27 mouse cellular contexts compared by ENCODE assay signal in the genomic region with DNA sequence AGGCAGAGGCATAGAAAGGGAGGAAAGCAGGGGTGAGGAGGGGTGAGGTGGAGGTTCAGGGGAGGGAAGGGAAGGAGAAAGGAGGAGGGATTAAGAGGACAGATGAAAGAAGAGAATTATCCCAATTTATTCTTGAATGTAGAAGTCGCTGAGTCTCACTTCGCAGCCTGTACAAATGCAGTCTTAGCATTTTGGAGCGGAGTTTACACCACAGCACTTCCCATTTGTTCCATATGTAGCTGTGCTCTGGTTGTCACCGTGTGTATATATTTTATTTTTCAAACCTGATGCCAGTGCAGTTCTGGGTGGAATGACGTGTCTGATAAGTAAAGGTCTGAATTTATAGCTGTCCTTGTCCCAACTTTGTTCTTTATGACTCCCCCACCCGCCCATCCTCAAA.
DNase-seq lines count a peak whose midpoint lies in the region; ATAC-seq and TF ChIP-seq lines count a peak whose summit lies in the region.
"Had no signal": no experiment of that assay in that cellular context is flagged by ENCODE, and none has a peak within 500 bp of the region (broad histone marks: within the 10 kb centered on the region; RNA-seq: fewer than 3 reads in every experiment).

No protein-coding gene starts in this region.

- 40% methylated on average over 6 of the region's 6 CpGs for WGBS in forebrain, postnatal 0 days
- WGBS in forebrain, embryonic 11.5 days = 76% methylated on average over 6 of the region's 6 CpGs
- WGBS in midbrain, embryonic 14.5 days = 64% methylated on average over 6 of the region's 6 CpGs
- 64% methylated on average over 6 of the region's 6 CpGs for WGBS in midbrain, embryonic 16.5 days
- WGBS in hindbrain, embryonic 11.5 days = 86% methylated on average over 6 of the region's 6 CpGs

- no peak overlapping the region for H3K27ac ChIP-seq in forebrain, postnatal 0 days (ENCODE audit: low read depth, low read length)
- H3K27ac ChIP-seq in forebrain, embryonic 11.5 days (ENCODE audit: low read depth, low read length) = no peak overlapping the region
- no peak overlapping the region for H3K27ac ChIP-seq in midbrain, embryonic 14.5 days (replicated peaks; ENCODE audit: low read depth, low read length)
- no peak overlapping the region for H3K27ac ChIP-seq in midbrain, embryonic 16.5 days (ENCODE audit: low read length)
- H3K27ac ChIP-seq in hindbrain, embryonic 11.5 days (ENCODE audit: low read depth, low read length) = no peak overlapping the region
- H3K27ac ChIP-seq: embryonic facial prominence, embryonic 12.5 days; embryonic facial prominence, embryonic 15.5 days; forebrain, embryonic 10.5 days; forebrain, embryonic 13.5 days; forebrain, embryonic 15.5 days had no signal

- H3K4me1 ChIP-seq in forebrain, postnatal 0 days (ENCODE audit: insufficient read depth) = no peaks in the 10 kb centered on the region
- H3K4me1 ChIP-seq in forebrain, embryonic 11.5 days (replicated peaks; ENCODE audit: control insufficient read depth, insufficient read depth, low read length) = no peaks in the 10 kb centered on the region
- H3K4me1 ChIP-seq in midbrain, embryonic 14.5 days (ENCODE audit: control insufficient read depth, insufficient read depth, low read length) = no peaks in the 10 kb centered on the region
- H3K4me1 ChIP-seq in midbrain, embryonic 16.5 days (ENCODE audit: control insufficient read depth, insufficient read depth, low read length) = no peaks in the 10 kb centered on the region
- H3K4me1 ChIP-seq in hindbrain, embryonic 11.5 days (replicated peaks; ENCODE audit: control insufficient read depth, insufficient read depth, low read length) = no peaks in the 10 kb centered on the region
- H3K4me1 ChIP-seq: embryonic facial prominence, embryonic 12.5 days; embryonic facial prominence, embryonic 15.5 days; forebrain, embryonic 13.5 days had no signal

- no peaks in the 10 kb centered on the region for H3K27me3 ChIP-seq in forebrain, postnatal 0 days (ENCODE audit: insufficient read depth, low read length)
- H3K27me3 ChIP-seq in forebrain, embryonic 11.5 days (ENCODE audit: control insufficient read depth, insufficient read depth, low read length) = no peaks in the 10 kb centered on the region
- no peaks in the 10 kb centered on the region for H3K27me3 ChIP-seq in midbrain, embryonic 14.5 days (ENCODE audit: control insufficient read depth, insufficient read depth, low read length)
- no peaks in the 10 kb centered on the region for H3K27me3 ChIP-seq in midbrain, embryonic 16.5 days (ENCODE audit: control insufficient read depth, insufficient read depth, low read depth, low read length)
- H3K27me3 ChIP-seq in hindbrain, embryonic 11.5 days (ENCODE audit: control insufficient read depth, insufficient read depth, low read length) = no peaks in the 10 kb centered on the region
- H3K27me3 ChIP-seq: embryonic facial prominence, embryonic 12.5 days; embryonic facial prominence, embryonic 15.5 days; forebrain, embryonic 13.5 days; forebrain, embryonic 15.5 days had no signal

- peak; percentile 2 for DNase-seq in embryo, embryonic 10 days (ENCODE audit: low spot score)
- DNase-seq in embryo, embryonic 9.5 days (ENCODE audit: extremely low spot score) = no peak
- peak; percentile 34 for DNase-seq in forebrain, postnatal 0 days
- DNase-seq in forebrain, embryonic 11.5 days (ENCODE audit: low spot score) = no peak
- DNase-seq in midbrain, embryonic 14.5 days = peak; percentile 24
- DNase-seq in hindbrain, embryonic 11.5 days (ENCODE audit: low spot score) = no peak
- DNase-seq: adrenal gland, adult 2 months; adrenal gland, postnatal 10 days; adrenal gland, postnatal 25 days; B cell, adult 2 months; cerebellum, adult 11 months; cerebellum, adult 18-20 months; cerebellum, adult 8-10 months; cerebellum, adult 9-11 months; cerebellum, postnatal 14 days; cerebellum, postnatal 36 days had no signal

- H3K4me2 ChIP-seq in forebrain, postnatal 0 days (ENCODE audit: low read depth) = no peak overlapping the region
- H3K4me2 ChIP-seq in forebrain, embryonic 11.5 days (ENCODE audit: low read depth, low read length, severe bottlenecking) = no peak overlapping the region
- no peak overlapping the region for H3K4me2 ChIP-seq in midbrain, embryonic 14.5 days (ENCODE audit: low read length)
- H3K4me2 ChIP-seq in midbrain, embryonic 16.5 days (ENCODE audit: low read length) = no peak overlapping the region
- H3K4me2 ChIP-seq in hindbrain, embryonic 11.5 days (replicated peaks; ENCODE audit: low read depth, low read length) = no peak overlapping the region
- H3K4me2 ChIP-seq: embryonic facial prominence, embryonic 12.5 days; embryonic facial prominence, embryonic 15.5 days; forebrain, embryonic 13.5 days; forebrain, embryonic 15.5 days had no signal

- TF ChIP-seq CTCF in forebrain, postnatal 0 days (IDR thresholded peaks at IDR 0.05; ENCODE audit: low read depth) = no peak

- no peak overlapping the region for H3K4me3 ChIP-seq in forebrain, postnatal 0 days (ENCODE audit: low read depth, low read length)
- no peak overlapping the region for H3K4me3 ChIP-seq in forebrain, embryonic 11.5 days (ENCODE audit: low read depth, low read length)
- no peak overlapping the region for H3K4me3 ChIP-seq in midbrain, embryonic 14.5 days (replicated peaks; ENCODE audit: low read depth, low read length)
- no peak overlapping the region for H3K4me3 ChIP-seq in midbrain, embryonic 16.5 days (ENCODE audit: low read depth, low read length)
- no peak overlapping the region for H3K4me3 ChIP-seq in hindbrain, embryonic 11.5 days (ENCODE audit: low read depth, low read length)
- H3K4me3 ChIP-seq: embryonic facial prominence, embryonic 12.5 days; embryonic facial prominence, embryonic 15.5 days; erythroblast, embryonic 14.5 days; forebrain, embryonic 10.5 days; forebrain, embryonic 13.5 days; forebrain, embryonic 15.5 days had no signal

- peak; percentile 47; the same call in 1 of the 2 replicates for ATAC-seq in forebrain, postnatal 0 days
- no peak for ATAC-seq in forebrain, embryonic 11.5 days (replicated peaks; ENCODE audit: low FRiP score)
- no peak for ATAC-seq in midbrain, embryonic 14.5 days (ENCODE audit: low FRiP score, low TSS enrichment)
- ATAC-seq in midbrain, embryonic 16.5 days = no peak
- ATAC-seq in hindbrain, embryonic 11.5 days (ENCODE audit: low FRiP score) = no peak
- ATAC-seq: activated CD4-positive, CD25-positive, alpha-beta regulatory T cell, adult 4 months; CD4-positive, CD25-positive, alpha-beta regulatory T cell, adult 4 months; forebrain, embryonic 13.5 days; forebrain, embryonic 15.5 days; Patski had no signal

- no peak overlapping the region for H3K9ac ChIP-seq in forebrain, postnatal 0 days
- no peak overlapping the region for H3K9ac ChIP-seq in forebrain, embryonic 11.5 days (ENCODE audit: low read length)
- H3K9ac ChIP-seq in midbrain, embryonic 14.5 days (replicated peaks; ENCODE audit: low read length) = no peak overlapping the region
- H3K9ac ChIP-seq in midbrain, embryonic 16.5 days (ENCODE audit: low read depth, low read length) = no peak overlapping the region
- H3K9ac ChIP-seq in hindbrain, embryonic 11.5 days (ENCODE audit: low read depth, low read length) = no peak overlapping the region
- H3K9ac ChIP-seq: embryonic facial prominence, embryonic 12.5 days; embryonic facial prominence, embryonic 15.5 days; forebrain, embryonic 13.5 days; forebrain, embryonic 15.5 days had no signal

- H3K36me3 ChIP-seq in forebrain, postnatal 0 days (ENCODE audit: insufficient read depth) = no peaks in the 10 kb centered on the region
- H3K36me3 ChIP-seq in forebrain, embryonic 11.5 days (ENCODE audit: control insufficient read depth, insufficient read depth, low read length) = no peaks in the 10 kb centered on the region
- H3K36me3 ChIP-seq in midbrain, embryonic 14.5 days (ENCODE audit: control insufficient read depth, insufficient read depth, low read length) = no peaks in the 10 kb centered on the region
- H3K36me3 ChIP-seq in midbrain, embryonic 16.5 days (ENCODE audit: control insufficient read depth, insufficient read depth, low read length) = no peaks in the 10 kb centered on the region
- no peaks in the 10 kb centered on the region for H3K36me3 ChIP-seq in hindbrain, embryonic 11.5 days (ENCODE audit: control insufficient read depth, insufficient read depth, low read length)
- H3K36me3 ChIP-seq: embryonic facial prominence, embryonic 12.5 days; embryonic facial prominence, embryonic 15.5 days; forebrain, embryonic 10.5 days; forebrain, embryonic 15.5 days; G1E had no signal

- H3K9me3 ChIP-seq in forebrain, postnatal 0 days (ENCODE audit: low read length) = no peaks in the 10 kb centered on the region
- no peaks in the 10 kb centered on the region for H3K9me3 ChIP-seq in forebrain, embryonic 11.5 days (ENCODE audit: control insufficient read depth, low read length)
- H3K9me3 ChIP-seq in midbrain, embryonic 14.5 days (ENCODE audit: control insufficient read depth, low read length) = no peaks in the 10 kb centered on the region
- no peaks in the 10 kb centered on the region for H3K9me3 ChIP-seq in midbrain, embryonic 16.5 days (replicated peaks; ENCODE audit: control insufficient read depth, low read length, poor library complexity, severe bottlenecking)
- no peaks in the 10 kb centered on the region for H3K9me3 ChIP-seq in hindbrain, embryonic 11.5 days (ENCODE audit: control insufficient read depth, low read length)
- H3K9me3 ChIP-seq: embryonic facial prominence, embryonic 12.5 days; embryonic facial prominence, embryonic 15.5 days; forebrain, embryonic 13.5 days; forebrain, embryonic 15.5 days; G1E had no signal

Comparison
In these comparisons a context has a peak if more than half of its experiments do, and no peak if none do; other contexts are left out.
1. DNase-seq: peak in embryo, embryonic 10 days (single experiment), forebrain, postnatal 0 days (single experiment) and midbrain, embryonic 14.5 days (single experiment); none in embryo, embryonic 9.5 days (single experiment), forebrain, embryonic 11.5 days (single experiment) and hindbrain, embryonic 11.5 days (single experiment).